Mouse (Mus musculus) retina, adult 2 months (tissue): ENCODE measurements around the gene Rhd.
A peak's percentile ranks its signal among the peaks of the same experiment; 100 is the strongest.
"Not testable (repeated sequence)": the region's sequence is repeated elsewhere in the genome, so short reads cannot be mapped to it uniquely, and the experiment has no call there.

ENCODE experiments used
- DNase-seq: peaks from one replicate; pipeline ENCODE4 v3.0.0-alpha.2; 2012; ENCODE audit warnings: low read depth, low spot score

Rhd gene

DNA sequence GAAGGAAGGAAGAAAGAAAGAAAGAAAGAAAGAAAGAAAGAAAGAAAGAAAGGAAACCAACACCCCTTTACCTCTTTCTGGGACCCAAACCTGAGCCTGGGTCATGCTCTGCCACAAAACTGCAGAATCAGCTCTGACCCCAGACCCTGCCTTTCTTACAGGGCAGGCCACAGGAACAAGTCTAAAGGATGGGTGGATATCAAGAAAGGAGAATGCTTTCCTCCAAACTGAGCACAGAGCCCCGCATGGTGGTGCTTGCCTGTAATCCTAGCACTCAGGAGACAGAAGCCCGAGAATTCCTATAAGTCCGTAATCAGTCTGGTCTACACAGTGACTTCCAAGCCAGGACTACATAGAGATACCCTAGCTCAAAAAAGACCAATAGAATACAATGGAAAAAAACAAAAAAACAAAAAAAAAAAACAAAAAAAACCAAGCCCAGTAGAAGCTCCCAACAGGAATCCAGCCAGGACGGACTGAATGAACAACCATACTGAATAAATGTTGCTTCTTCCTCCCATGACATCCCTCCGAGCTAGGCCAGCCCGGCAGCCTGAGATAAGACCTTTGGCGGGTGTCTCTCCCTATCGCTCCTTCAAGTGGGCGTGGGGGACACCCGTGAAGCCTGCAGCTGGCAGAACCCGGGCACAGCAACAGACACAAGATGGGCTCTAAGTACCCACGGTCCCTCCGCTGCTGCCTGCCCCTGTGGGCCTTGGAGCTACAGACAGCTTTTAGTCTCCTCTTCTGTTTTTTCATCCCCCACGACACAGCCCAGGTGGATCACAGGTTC lies at the start of gene Rhd:
TSS of gene Rhd (plus strand) at position 600 of the 793 bp plus-strand sequence.
- no peak for DNase-seq

- DNase-seq = no peak
These were observed 46.6 kb upstream of the Rhd start for GRCm38 (mm10) chr4:134817706-134818105.

DNA sequence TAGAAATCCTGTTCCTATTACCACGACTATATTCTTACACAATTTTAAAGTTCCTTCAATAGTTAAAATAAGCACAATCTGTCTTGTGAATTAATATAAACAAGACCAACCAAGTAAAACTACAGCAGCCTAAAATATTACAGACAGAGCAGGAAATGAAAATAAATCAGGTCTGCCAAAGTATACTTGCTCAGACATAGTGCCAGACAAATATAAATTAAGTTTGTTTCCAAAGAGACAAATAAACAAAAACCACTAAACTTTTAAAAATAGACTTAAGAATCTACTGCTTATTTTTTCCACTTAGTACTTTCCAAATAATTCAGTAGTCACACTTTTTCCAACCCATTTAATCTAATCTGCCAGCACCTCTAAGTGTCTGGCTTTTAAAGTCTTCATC lies 43.3 kb upstream of the Rhd start:
- DNase-seq = no peak

- no peak for DNase-seq
These were observed 40.8 kb upstream of the Rhd start for GRCm38 (mm10) chr4:134823560-134823959.

DNA sequence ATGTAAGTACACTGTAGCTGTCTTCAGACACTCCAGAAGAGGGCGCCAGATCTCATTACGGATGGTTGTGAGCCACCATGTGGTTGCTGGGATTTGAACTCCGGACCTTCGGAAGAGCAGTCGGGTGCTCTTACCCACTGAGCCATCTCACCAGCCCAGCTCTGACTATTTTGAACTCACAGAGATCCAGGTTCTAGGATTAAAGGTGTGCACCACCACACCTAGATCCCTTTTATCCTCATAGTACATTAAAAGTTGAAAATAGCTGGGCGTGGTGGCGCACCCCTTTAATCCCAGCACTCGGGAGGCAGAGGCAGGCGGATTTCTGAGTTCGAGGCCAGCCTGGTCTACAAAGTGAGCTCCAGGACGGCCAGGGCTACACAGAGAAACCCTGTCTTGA lies 38.5 kb upstream of the Rhd start:
- not testable (repeated sequence) for DNase-seq

DNA sequence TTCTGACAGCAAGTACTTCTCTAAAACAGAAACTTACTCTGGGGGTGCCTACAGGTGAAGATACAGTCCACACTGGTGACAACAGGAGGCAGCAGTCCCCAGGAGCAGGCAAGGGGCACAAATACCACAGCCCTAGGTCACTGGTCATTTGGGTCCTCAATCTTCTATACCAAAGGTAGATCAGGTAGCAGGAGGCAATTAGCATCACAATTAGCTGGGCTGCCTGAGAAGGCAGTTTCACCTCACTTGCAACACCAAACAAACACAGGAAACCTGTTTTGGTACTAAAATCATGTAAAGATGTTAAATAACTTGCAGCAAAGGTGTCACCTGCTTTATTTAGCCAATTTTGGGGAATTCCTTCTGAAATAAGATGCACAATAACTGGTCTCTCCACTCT lies 38.0 kb upstream of the Rhd start:
- no peak for DNase-seq

DNA sequence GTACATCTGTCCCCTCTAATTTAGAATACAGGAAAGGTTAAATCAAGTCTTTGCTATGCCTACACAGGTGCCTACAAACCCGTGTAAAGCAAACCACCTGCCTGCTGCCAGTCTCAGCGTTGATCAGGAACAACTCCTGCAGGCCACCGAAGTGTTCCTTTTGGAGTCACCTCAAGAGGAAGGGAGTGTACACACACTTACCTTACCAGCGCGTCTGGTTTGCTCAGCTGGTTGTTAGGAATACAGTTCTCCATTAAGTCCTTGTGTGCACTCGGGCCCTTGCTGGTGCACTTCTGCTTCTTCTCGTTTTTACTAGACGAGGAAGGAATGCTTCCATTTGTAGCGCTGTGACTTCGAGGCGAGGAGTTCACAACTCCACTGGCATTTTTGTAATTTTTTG lies 36.5 kb upstream of the Rhd start:
- DNase-seq = no peak

DNA sequence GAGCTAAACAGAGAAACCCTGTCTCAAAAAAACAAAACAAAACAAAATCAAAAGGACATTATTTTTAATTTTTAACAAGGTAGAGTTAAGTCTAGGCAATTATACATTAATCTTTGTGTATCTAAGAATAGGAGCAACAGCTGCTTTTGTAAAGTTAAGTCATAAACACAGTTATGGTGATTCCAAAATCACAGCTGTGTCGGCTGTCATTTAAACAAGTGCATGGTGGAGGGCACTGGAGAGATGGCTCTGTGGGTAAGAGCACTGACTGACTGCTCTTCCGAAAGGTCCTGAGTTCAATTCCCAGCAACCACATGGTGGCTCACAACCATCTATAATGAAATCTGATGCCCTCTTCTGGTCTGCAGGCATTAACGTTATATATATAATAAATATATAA lies 32.4 kb upstream of the Rhd start:
- no peak for DNase-seq

DNA sequence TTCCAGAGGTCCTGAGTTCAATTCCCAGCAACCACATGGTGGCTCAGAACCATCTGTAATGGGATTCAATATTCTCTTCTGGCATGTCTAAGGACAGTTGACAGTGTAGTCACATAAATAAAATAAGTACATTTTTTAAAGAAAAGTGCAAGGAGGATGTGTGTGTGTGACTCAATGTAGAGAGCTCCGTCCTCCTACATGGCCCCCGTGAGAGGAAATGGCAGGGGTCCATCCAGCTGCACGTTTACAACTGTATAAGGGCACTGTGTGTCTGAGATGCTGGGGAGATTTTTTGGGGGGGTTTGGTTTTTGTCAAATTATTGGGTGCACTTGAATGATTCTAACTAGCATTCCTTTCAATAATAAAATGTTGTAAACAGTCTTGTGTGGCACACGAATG lies 28.9 kb upstream of the Rhd start:
- no peak for DNase-seq

DNA sequence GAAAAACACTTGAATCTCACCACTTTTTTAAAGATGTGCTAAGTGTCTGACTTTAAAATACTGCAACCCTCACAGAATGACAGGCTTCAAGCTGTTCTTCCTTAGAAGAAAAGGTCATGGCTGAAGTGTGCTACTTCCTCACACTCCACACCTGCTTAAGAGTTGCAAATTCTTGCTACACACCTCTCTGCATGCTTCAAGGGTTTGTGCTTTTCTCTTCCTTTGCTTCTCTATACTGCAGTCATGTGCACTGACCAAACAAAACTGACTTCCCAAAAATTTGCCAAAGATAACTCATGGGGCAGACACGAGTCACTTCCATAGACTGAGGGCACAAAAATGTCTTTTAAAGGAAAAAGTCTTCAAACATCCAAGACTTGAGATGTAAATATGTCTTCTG lies 26.1 kb upstream of the Rhd start:
- no peak for DNase-seq

DNA sequence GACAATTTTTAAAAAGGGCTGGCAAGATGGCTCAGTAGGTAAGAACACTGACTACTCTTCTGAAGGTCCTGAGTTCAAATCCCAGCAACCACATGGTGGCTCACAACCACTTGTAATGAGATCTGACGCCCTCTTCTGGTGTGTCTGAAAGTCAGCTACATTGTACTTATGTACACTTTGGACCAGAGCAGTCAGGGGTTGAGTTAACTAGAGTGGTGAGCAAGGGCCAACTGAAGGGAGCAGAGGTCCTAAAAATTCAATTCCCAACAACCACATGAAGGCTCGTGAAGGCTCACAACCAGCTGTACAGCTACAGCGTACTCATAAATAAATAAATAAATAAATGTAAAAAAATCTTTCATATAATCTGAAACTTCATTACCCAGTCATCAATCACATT lies 25.6 kb upstream of the Rhd start:
- DNase-seq = not testable (repeated sequence)

DNA sequence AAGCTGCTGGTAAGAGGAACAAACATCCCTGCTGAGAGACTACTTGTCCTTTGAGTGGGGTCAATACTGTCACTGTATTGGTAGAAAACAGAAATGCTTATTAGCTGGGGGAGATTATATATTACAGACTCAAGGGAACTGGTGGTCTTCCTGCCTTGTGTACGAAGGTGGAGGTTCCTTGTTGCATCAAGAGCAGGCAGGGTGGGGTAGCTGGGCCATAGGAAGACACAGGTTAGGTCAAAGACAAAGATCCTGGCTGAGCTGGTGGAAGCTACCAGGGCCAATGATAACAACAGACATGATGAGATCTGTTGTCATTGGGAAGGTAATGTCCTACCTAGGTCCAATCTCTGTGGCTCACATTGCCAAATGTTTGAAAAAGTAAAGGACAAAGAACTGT lies 24.1 kb upstream of the Rhd start:
- no peak for DNase-seq

- DNase-seq = no peak
These were observed 20.8 kb upstream of the Rhd start for GRCm38 (mm10) chr4:134843566-134843965.

DNA sequence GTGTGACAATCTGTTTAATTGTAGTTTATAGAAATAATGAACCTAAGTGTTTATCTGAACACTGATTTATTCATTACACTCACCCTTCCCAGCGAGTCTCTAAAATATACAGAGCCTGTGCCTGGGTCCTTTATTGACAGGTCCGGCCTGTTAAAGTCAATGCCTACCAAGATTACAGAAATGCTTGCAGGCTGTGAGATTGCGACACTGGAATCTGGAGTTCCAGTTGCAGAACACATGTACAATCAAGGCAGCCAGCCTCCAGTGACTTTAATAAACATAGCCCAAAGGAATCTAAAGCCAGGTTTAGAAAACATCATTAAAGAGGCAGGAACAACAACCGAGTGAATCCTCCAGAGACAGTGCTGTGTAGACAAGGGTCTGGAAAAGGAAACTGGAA lies 16.7 kb upstream of the Rhd start:
- DNase-seq = no peak

DNA sequence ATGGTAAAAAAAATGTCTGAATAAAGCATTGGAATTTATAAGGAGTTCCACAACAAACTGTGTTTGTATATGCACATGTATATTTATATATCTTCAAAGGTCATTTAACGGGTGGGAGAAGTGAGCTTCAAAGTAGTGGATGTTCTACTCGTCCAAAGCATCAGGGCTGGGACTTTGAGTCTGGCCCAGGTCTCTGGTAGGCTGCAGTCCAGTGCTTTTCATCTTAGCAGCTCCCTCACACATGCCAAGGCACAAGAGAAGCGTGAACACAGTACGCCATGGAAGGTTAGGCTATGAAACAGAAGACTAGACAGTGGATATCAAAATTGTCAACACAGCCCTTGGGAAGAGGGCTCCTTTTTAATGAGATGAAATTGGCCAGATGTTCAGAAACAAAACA lies 13.8 kb upstream of the Rhd start:
- DNase-seq = no peak

DNA sequence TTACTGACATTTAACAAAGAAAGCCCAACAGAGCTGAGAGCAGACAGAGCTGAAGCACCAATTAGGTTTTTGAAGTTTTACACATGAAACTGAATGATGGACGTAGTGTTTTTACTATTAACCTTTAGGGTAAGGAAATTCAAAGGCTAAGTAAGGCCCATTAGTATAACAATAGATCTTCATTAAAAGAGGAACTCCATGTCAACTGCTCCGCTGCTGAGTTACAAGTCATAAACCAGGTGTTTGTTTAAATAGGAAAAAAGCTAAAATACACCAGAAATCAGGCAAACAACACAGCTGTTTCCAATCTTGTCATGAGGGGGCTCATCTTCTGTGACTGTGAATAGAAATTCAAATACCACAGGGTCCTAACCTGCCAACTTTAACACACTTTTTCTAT lies 13.1 kb upstream of the Rhd start:
- DNase-seq = no peak

DNA sequence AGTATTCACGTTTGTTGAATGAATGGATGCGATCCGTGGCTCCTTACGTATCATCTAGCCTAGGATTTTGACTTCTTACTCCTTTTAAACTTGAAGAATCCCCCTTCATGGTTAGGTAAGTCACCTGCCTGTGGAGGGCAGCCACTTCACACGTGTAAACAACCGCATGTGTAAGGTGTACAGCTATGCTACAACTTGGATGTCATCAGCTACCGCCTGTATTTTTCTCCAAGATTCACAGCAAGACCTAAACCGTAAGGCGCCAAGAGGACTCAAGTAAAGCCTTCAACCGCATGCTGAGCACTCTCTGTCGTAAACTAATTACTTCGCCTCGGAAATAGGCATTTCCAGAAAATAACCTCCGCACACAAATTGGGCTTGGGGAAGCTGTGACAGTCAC lies 12.5 kb upstream of the Rhd start:
- DNase-seq = no peak

DNA sequence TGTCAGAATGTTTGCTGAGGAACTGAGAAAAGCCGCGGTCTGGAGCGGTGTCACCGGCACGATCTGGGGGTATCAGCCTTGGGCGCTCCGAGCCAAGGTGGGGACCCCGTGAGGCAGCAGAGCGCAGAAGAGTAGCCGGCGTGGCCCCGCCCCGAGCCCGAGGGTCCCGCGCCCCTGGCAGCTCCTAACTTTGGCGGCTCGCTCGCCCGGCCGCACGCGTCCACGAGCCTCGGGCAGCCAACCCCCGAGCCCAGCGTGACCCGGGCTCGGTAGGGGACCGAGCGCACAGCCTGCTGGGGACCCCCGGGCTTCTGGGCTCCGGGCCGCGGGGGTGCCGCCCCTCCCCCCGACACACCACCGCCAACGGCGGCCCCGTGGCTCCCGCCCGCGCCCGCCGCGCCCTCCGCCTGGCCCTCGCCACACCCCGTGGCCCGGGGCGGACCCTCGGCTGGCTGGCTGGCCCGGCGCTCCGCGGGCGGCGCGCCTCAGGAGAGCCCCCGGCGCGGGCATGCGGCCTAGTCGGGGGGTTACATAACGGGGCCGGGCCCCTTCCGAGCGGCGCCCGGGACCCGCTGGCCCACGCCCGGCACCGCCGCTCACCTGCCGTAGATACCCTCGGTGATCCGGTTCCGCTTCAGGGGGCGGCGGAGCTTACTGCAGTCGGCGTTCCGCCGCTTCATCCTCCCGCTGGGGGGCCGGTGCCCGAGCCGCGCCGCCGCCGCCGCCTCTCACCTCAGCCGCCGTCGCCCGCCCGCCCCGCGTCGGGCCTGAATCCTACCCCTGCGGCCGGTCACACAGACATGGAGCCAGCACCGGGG lies 11.7 kb upstream of the Rhd start:
- no peak for DNase-seq

GRCm38 (mm10) chr4:134853259-134853636 lies 11.1 kb upstream of the Rhd start, which contains the start of gene Maco1:
TSS of gene Maco1 (minus strand) at chr4:134853345.
- peak; percentile 99 for DNase-seq

GRCm38 (mm10) chr4:134853637-134854485 lies 10.5 kb upstream of the Rhd start:
- peak; percentile 81 for DNase-seq

- no peak for DNase-seq
These were observed 9.0 kb upstream of the Rhd start for GRCm38 (mm10) chr4:134855371-134855770.

DNA sequence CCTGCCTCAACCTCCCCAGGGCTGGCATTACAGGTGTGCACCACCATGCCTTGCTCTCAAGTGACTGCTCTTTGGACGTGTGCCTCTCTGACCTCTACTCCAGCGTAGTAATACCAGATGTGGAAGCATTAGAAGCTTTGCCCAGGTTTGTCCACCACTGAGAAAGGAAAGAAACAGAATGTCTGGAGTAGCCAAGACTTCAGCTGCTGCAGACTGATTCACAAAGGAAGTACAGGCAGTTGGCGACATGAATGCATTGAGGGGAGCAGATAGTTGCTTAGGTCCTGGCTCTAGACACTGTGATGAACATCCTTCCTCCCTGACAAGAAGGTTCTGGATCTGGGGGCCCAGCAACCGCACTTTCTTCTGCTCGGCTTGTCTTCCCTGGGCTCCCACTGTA lies 8.3 kb upstream of the Rhd start:
- no peak for DNase-seq
